Mouse (Mus musculus) gonadal fat pad, adult 2 months (tissue): Measurements from ENCODE around the gene Tex33. TPM values are rescaled to one million over a fixed set of nuclear protein-coding genes. Genes with fewer than 3 reads are reported as not detected.
"Not testable (repeated sequence)": the region's sequence is repeated elsewhere in the genome, so short reads cannot be mapped to it uniquely, and the experiment has no call there.

ENCODE experiments used
- DNase-seq: peaks from one replicate; pipeline ENCODE4 v3.0.0-alpha.2; 2012; ENCODE audit warnings: low read depth
- polyA plus RNA-seq: library from polyadenylated mRNA; depleted of rRNA; stranded (reverse); fragments of >200 nt; gene quantifications from 2 replicates; pipeline ENCODE4 v1.2.3, GENCODE M21; 2012

Gene Tex33
- polyA plus RNA-seq, 1 experiment, result 1.1 TPM

GRCm38 (mm10) chr15:78377859-78378258, 17.9 kb downstream of the Tex33 start:
- DNase-seq, result no peak

DNA sequence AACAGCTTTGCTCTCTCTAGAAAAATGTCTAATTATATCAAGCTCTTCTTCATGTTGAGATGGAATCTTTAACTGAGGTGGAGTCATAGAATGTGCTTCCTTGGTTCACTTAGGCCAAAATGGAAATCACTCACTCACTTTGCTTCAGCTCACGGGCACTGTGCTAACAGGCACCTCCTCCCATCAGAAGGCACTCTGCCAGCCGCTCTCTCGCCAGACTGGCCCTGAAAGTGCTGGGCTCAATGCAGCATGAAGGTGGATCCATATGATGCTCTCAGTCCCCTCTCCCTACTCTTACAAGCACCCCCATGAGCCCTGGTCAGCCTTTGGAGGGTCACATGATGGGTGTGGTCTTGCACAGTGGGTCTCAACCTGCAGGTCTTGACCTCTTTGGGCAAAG, 21.5 kb downstream of the Tex33 start:
- DNase-seq, result no peak

GRCm38 (mm10) chr15:78372796-78373195, 22.9 kb downstream of the Tex33 start:
- DNase-seq, result no peak

GRCm38 (mm10) chr15:78369641-78370040, 26.1 kb downstream of the Tex33 start:
- DNase-seq, result no peak

DNA sequence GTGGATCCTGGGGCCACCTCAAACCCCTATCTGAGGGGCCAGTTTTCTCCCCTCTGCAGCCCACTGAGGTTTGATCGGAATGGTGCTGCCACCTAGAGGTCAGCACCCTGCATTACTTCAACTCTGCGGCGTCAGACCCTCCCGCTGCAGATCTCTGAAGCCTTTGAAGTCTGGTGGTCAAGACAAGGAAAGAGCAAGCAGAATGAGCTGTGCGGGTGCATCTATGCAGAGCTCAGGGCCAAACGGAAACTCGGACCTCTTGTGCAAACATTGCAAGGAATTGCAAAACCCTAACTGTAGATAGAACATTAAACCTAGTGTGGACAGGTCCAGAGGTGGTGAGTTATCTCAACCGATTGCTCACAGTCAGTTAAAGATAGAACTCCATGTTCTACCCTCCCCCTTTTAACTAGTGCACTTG, 26.8 kb downstream of the Tex33 start:
- no peak for DNase-seq

GRCm38 (mm10) chr15:78367811-78368210, 27.9 kb downstream of the Tex33 start:
- DNase-seq, result no peak

DNA sequence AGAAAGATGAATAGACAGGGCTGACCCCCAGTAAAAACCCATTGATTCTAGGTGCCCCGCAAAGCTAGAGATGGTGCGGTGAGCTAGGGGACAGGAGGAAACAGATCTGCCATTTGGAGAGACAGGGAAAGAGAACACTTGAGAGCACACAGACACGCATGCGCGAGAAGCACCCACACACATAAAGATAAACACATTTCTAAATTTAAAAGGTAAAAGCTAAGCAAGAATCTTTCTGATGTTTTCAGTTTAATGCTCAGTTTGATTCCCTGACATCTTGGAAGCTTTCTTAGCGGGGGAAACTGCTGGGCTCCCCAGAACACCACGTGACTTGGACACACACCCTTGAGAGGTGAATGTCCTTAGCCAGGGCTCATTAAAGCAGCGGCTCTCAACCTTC, 28.8 kb downstream of the Tex33 start:
- DNase-seq, result no peak

- DNase-seq, result no peak
Measured at GRCm38 (mm10) chr15:78365916-78366315, 29.8 kb downstream of the Tex33 start.

GRCm38 (mm10) chr15:78355548-78355947, 40.2 kb downstream of the Tex33 start:
- no peak for DNase-seq

- DNase-seq, result no peak
Measured at GRCm38 (mm10) chr15:78354958-78355357, 40.8 kb downstream of the Tex33 start.

- no peak for DNase-seq
Measured at GRCm38 (mm10) chr15:78351586-78352165, 44.0 kb downstream of the Tex33 start.

DNA sequence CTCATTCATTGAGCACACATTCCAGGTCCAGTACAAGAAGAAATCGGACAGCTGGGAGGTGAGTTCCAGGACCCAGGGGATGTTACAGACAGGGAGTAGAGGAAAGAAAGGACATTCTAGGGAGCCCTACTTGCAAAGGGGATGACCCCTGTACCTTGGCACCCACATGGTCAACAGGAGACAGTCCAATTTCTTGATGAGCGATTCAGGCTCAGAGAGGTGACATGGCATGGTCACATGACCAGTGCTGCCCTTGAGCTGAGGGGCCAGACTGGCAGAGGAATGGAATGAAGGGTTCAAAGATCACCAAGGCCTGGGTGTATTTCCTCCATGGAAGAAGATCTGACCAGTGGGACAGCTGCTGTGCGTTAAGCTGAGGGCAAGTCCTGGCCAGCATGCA, 51.1 kb downstream of the Tex33 start:
- DNase-seq, result no peak

DNA sequence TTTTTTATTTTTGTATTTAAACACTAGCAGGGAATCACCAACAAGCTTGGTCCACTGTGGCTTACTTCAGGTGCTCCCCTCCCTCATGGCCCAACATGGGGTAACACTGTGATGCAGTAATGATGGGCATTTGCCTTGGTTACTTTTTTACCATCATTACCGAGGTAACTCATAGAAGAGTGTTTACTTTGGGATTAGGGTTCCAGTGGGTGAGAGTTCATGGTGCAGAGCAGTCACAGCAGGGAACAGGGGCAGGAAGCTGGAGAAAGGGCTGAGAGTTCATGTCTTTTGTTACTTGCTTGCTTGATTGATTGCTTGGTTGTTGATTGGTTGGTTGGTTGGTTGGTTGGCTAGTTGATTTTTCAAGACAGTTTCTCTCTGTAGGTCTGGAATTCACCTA, 52.0 kb downstream of the Tex33 start:
- no peak for DNase-seq

GRCm38 (mm10) chr15:78340919-78341318, 54.8 kb downstream of the Tex33 start:
- not testable (repeated sequence) for DNase-seq

DNA sequence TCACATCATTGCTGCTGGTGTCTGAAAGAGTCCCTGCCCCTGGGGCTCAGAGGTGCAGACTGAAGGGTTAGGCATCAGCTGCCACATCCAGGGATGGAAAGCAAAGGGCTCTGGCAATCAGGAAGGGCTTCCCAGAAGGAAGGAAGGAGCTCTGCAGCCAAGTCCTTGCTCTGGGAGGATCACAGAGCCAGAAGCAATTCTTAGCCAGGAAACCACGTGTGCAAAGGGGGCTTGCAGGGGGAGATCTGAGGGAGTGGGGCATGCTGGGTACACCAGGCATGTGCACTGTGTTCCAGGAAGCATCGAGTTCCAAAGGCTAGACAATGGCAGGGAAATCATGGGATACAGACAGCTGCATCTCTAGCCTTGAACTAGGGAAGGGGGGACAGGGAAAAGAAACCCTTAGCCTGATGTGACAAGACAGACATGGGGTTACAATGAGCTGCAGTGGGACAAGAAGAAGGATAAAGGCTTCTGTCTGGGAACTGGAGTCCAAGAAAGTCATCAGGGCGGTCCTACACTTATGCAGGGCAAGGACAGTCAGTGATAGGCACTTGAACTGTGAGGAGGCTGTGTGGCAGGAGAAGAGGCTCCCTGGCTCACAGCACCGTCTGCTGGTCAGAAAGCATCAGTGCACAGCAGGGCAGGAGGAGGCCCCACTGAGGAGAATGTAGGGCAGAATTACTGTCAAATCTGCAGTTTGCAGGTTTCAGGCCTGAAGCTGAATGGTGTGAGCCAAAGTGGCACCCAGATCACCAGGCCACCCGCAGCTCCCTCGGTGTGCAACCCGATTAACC, 55.9 kb downstream of the Tex33 start:
- not testable (repeated sequence) for DNase-seq

DNA sequence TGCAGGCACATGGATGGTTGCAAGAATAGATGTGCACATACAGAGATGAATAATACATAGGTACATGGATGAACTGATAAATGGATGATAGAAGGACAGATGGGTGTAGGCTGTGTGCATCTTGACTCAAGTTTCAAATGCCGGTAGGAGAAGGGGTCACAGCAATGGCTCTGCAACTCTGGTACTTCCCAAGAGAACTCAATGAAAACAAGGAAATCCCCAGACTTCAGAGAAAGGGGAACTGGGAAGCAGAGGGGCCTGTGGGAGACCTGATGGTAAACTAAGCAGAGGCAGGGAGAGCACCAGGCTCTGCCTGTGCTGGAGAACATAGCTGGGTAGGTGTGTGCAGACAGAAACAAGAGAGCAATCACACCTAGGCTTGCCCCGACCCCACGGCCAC, 61.3 kb downstream of the Tex33 start:
- no peak for DNase-seq

GRCm38 (mm10) chr15:78332981-78333380, 62.7 kb downstream of the Tex33 start:
- no peak for DNase-seq

- no peak for DNase-seq
Measured at GRCm38 (mm10) chr15:78331523-78332340, 64.0 kb downstream of the Tex33 start.

GRCm38 (mm10) chr15:78330706-78331105, 65.0 kb downstream of the Tex33 start:
- no peak for DNase-seq

GRCm38 (mm10) chr15:78329972-78330371, 65.7 kb downstream of the Tex33 start:
- DNase-seq, result not testable (repeated sequence)

- DNase-seq, result no peak
Measured at GRCm38 (mm10) chr15:78328520-78329097, 67.1 kb downstream of the Tex33 start.
